Mouse (Mus musculus) neural tube, embryonic 13.5 days (tissue): Measurements from ENCODE around the gene Cdc42bpg. TPM values are rescaled to one million over a fixed set of nuclear protein-coding genes. Genes with fewer than 3 reads are reported as not detected.

Experiments
- ATAC-seq: fragments of 200-750 bp; cut with Nextera tagmentation; 2 replicates; pipeline ENCODE4 v1.8.0; 2017; ENCODE audit warnings: low read depth, mild to moderate bottlenecking, moderate TSS enrichment, moderate library complexity
- H3K27ac ChIP-seq: fragments of 300-500 bp; sonication (generic); replicated peaks from 2 replicates; pipeline ENCODE4 v1.5.1; 2015; ENCODE audit warnings: moderate library complexity, mild to moderate bottlenecking, inconsistent platforms
- H3K27me3 ChIP-seq: fragments of 300-500 bp; sonication (generic); 2 replicates; pipeline ENCODE4 v1.6.1; 2015; ENCODE audit warnings: mild to moderate bottlenecking, inconsistent platforms
- H3K36me3 ChIP-seq: fragments of 300-500 bp; sonication (generic); 2 replicates; pipeline ENCODE4 v1.6.1; 2015; ENCODE audit warnings: mild to moderate bottlenecking, inconsistent platforms
- H3K4me1 ChIP-seq: fragments of 300-500 bp; sonication (generic); replicated peaks from 2 replicates; pipeline ENCODE4 v1.6.1; 2015; ENCODE audit warnings: inconsistent platforms
- H3K4me2 ChIP-seq: fragments of 300-500 bp; sonication (generic); 2 replicates; pipeline ENCODE4 v1.6.1; 2015; ENCODE audit warnings: inconsistent platforms, mild to moderate bottlenecking, moderate library complexity
- H3K4me3 ChIP-seq: fragments of 300-500 bp; sonication (generic); 2 replicates; pipeline ENCODE4 v1.5.1; 2015; ENCODE audit warnings: mild to moderate bottlenecking, inconsistent platforms
- H3K9ac ChIP-seq: fragments of 300-500 bp; sonication (generic); 2 replicates; pipeline ENCODE4 v1.6.1; 2015; ENCODE audit warnings: moderate library complexity, mild to moderate bottlenecking, inconsistent platforms
- H3K9me3 ChIP-seq: fragments of 300-500 bp; sonication (generic); 2 replicates; pipeline ENCODE4 v1.6.1; 2016; ENCODE audit warnings: inconsistent platforms
- WGBS: fragments of 180-500 bp; shearing (Covaris S2); methylation state at CpG from one replicate; pipeline ENCODE4 v1.1.7; 2015; 5-methylcytosine and 5-hydroxymethylcytosine counted together
- polyA plus RNA-seq: library from polyadenylated mRNA; unstranded; fragments of >200 nt; fragmentation: Nextera tagmentation; extraction: Ambion mirVana; gene quantifications from 2 replicates; pipeline ENCODE4 v1.2.1, GENCODE M21; 2015

The Cdc42bpg gene
- polyA plus RNA-seq, 1 experiment from 2014 or later, result 0.57 TPM

GRCm38 (mm10) chr19:6321358-6321757 lies 15.1 kb downstream of the Cdc42bpg start:
- no peak overlapping the region for H3K4me3 ChIP-seq
- no peaks in the 10 kb centered on the region for H3K27me3 ChIP-seq
- H3K9ac ChIP-seq, result no peak overlapping the region
- H3K4me2 ChIP-seq, result no peak overlapping the region
- H3K4me1 ChIP-seq, result no peaks in the 10 kb centered on the region
- peaks cover 26% of the 10 kb centered on the region for H3K36me3 ChIP-seq
- H3K27ac ChIP-seq, result no peak overlapping the region
- no peaks in the 10 kb centered on the region for H3K9me3 ChIP-seq
- 89% methylated on average over 8 of the region's 8 CpGs for WGBS
- ATAC-seq, result no peak

- WGBS, result 85% methylated on average over 33 of the region's 33 CpGs
- Histone ChIP-seq H3K4me1 (no peaks in the 10 kb centered on the region), H3K27ac (no peak overlapping the region), H3K36me3 (peaks cover 21% of the 10 kb centered on the region), H3K9ac (no peak overlapping the region), H3K4me3 (no peak overlapping the region), H3K27me3 (no peaks in the 10 kb centered on the region), H3K4me2 (no peak overlapping the region), H3K9me3 (no peaks in the 10 kb centered on the region)
- no peak for ATAC-seq
Measured at GRCm38 (mm10) chr19:6321786-6322621, 15.7 kb downstream of the Cdc42bpg start.

- Histone ChIP-seq H3K27me3 (no peaks in the 10 kb centered on the region), H3K27ac (no peak overlapping the region), H3K9me3 (no peaks in the 10 kb centered on the region), H3K4me3 (no peak overlapping the region), H3K4me1 (no peaks in the 10 kb centered on the region), H3K36me3 (0 out of 2 replicates have a peak, but pooled peaks cover 8% of the 10 kb centered on the region), H3K9ac (no peak overlapping the region), H3K4me2 (no peak overlapping the region)
- ATAC-seq, result no peak
- WGBS, result 85% methylated on average over 9 of the region's 9 CpGs
Measured at GRCm38 (mm10) chr19:6324751-6325150, 18.5 kb downstream of the Cdc42bpg start.

- Histone ChIP-seq H3K4me1 (peaks cover 12% of the 10 kb centered on the region), H3K36me3 (no peaks in the 10 kb centered on the region), H3K9me3 (no peaks in the 10 kb centered on the region), H3K27me3 (no peaks in the 10 kb centered on the region), H3K27ac (no peak overlapping the region), H3K4me3 (no peak overlapping the region), H3K4me2 (no peak overlapping the region), H3K9ac (no peak overlapping the region)
- ATAC-seq, result no peak
- 68% methylated on average over 5 of the region's 5 CpGs for WGBS
Measured at GRCm38 (mm10) chr19:6331178-6331577, 24.9 kb downstream of the Cdc42bpg start.

GRCm38 (mm10) chr19:6331719-6332516 lies 25.7 kb downstream of the Cdc42bpg start:
- H3K4me1 ChIP-seq, result peaks cover 19% of the 10 kb centered on the region
- no peak for ATAC-seq
- H3K4me3 ChIP-seq, result no peak overlapping the region
- peak overlapping the region; percentile 39 for H3K4me2 ChIP-seq
- H3K9ac ChIP-seq, result peak overlapping the region; percentile 57
- no peak overlapping the region for H3K27ac ChIP-seq
- no peaks in the 10 kb centered on the region for H3K27me3 ChIP-seq
- no peaks in the 10 kb centered on the region for H3K9me3 ChIP-seq
- peaks cover 4% of the 10 kb centered on the region for H3K36me3 ChIP-seq
- 23% methylated on average over 13 of the region's 13 CpGs for WGBS

- peak overlapping the region; percentile 78 for H3K27ac ChIP-seq
- peaks cover 27% of the 10 kb centered on the region for H3K4me1 ChIP-seq
- peaks cover 24% of the 10 kb centered on the region for H3K36me3 ChIP-seq
- peak overlapping the region; percentile 78 for H3K4me3 ChIP-seq
- H3K4me2 ChIP-seq, result peak overlapping the region; percentile 97
- no peaks in the 10 kb centered on the region for H3K27me3 ChIP-seq
- WGBS, result 69% methylated on average over 9 of the region's 9 CpGs
- no peak for ATAC-seq
- H3K9ac ChIP-seq, result no peak overlapping the region
- H3K9me3 ChIP-seq, result no peaks in the 10 kb centered on the region
Measured at GRCm38 (mm10) chr19:6333761-6334595, 27.7 kb downstream of the Cdc42bpg start.

- WGBS, result under 1% methylated on average over 43 of the region's 43 CpGs
- Histone ChIP-seq H3K4me2 (peak within 1 kb of the TSS; percentile 97), H3K27ac (peak within 1 kb of the TSS; percentile 78), H3K4me3 (peak within 1 kb of the TSS; percentile 78), H3K9ac (peak within 1 kb of the TSS; percentile 92), H3K36me3 (peaks cover 33% of the 10 kb centered on the region), H3K27me3 (no peaks in the 10 kb centered on the region), H3K4me1 (peaks cover 27% of the 10 kb centered on the region), H3K9me3 (no peaks in the 10 kb centered on the region)
- ATAC-seq, result peak; percentile 94
Measured at GRCm38 (mm10) chr19:6334673-6335457, 28.6 kb downstream of the Cdc42bpg start, which contains the start of gene Men1. Gene Men1, plus strand, starts transcription at chr19:6334979.

- no peaks in the 10 kb centered on the region for H3K9me3 ChIP-seq
- H3K27ac ChIP-seq, result peak overlapping the region; percentile 77
- peaks cover 39% of the 10 kb centered on the region for H3K36me3 ChIP-seq
- H3K4me2 ChIP-seq, result peak overlapping the region; percentile 97
- WGBS, result under 1% methylated on average over 25 of the region's 25 CpGs
- peak overlapping the region; percentile 92 for H3K9ac ChIP-seq
- peak; percentile 49 for ATAC-seq
- peaks cover 32% of the 10 kb centered on the region for H3K4me1 ChIP-seq
- no peaks in the 10 kb centered on the region for H3K27me3 ChIP-seq
- peak overlapping the region; percentile 78 for H3K4me3 ChIP-seq
Measured at GRCm38 (mm10) chr19:6335458-6335827, 29.2 kb downstream of the Cdc42bpg start.

GRCm38 (mm10) chr19:6336920-6337319 lies 30.7 kb downstream of the Cdc42bpg start:
- Histone ChIP-seq H3K36me3 (peaks cover 39% of the 10 kb centered on the region), H3K9ac (peak overlapping the region; percentile 92), H3K4me1 (peaks cover 42% of the 10 kb centered on the region), H3K27ac (no peak overlapping the region), H3K27me3 (no peaks in the 10 kb centered on the region), H3K9me3 (no peaks in the 10 kb centered on the region), H3K4me3 (peak overlapping the region; percentile 78), H3K4me2 (peak overlapping the region; percentile 97)
- no peak for ATAC-seq
- 93% methylated on average over 10 of the region's 10 CpGs for WGBS

GRCm38 (mm10) chr19:6338171-6338570 lies 31.9 kb downstream of the Cdc42bpg start:
- Histone ChIP-seq H3K4me1 (peaks cover 41% of the 10 kb centered on the region), H3K27ac (no peak overlapping the region), H3K36me3 (peaks cover 46% of the 10 kb centered on the region), H3K4me2 (no peak overlapping the region), H3K4me3 (no peak overlapping the region), H3K27me3 (no peaks in the 10 kb centered on the region), H3K9me3 (no peaks in the 10 kb centered on the region), H3K9ac (no peak overlapping the region)
- no peak for ATAC-seq
- WGBS, result 93% methylated on average over 7 of the region's 7 CpGs

GRCm38 (mm10) chr19:6338716-6339115 lies 32.5 kb downstream of the Cdc42bpg start:
- Histone ChIP-seq H3K9me3 (no peaks in the 10 kb centered on the region), H3K27ac (no peak overlapping the region), H3K4me1 (peaks cover 41% of the 10 kb centered on the region), H3K36me3 (peaks cover 49% of the 10 kb centered on the region), H3K27me3 (no peaks in the 10 kb centered on the region), H3K4me3 (no peak overlapping the region), H3K4me2 (no peak overlapping the region), H3K9ac (no peak overlapping the region)
- ATAC-seq, result no peak
- 94% methylated on average over 11 of the region's 11 CpGs for WGBS
